Mouse (Mus musculus): ENCODE data around the gene Anp32e.

DNA sequence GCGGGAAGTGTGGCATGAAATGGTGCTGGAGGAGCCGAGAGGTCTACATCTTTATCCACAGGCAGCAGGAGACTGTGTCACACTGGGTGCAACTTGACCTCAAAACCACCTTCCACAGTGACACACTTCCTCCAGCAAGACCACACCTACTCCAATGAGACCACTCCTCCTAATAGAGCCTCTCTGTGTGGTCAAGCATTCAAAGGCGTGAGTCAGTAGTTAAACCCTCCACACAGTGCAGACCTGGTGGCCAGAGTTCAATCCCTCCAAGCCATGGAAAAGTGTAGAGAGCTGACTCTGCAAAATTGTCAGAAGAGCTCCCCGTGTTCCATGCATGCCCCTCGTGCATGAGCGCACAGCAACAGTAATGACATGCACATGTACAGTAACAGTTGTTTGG lies 13.7 kb downstream of the Anp32e start:
- no peak for TF ChIP-seq CTCF (IDR thresholded peaks at IDR 0.05; ENCODE audit: control insufficient read depth, insufficient read depth, low read length)
- no peak for TF ChIP-seq POLR2A (IDR thresholded peaks at IDR 0.05; ENCODE audit: borderline replicate concordance, control insufficient read depth, low read depth, low read length)
